Mouse (Mus musculus) midbrain, embryonic 14.5 days (tissue): Measurements from ENCODE around the gene Frzb. TPM values are rescaled to one million over a fixed set of nuclear protein-coding genes. Genes with fewer than 3 reads are reported as not detected.

Experiments used
- ATAC-seq: fragments of 200-750 bp; cut with Nextera tagmentation; 2 replicates; pipeline ENCODE4 v1.8.0; 2017; ENCODE audit warnings: moderate number of reproducible peaks, moderate library complexity; ENCODE audit not compliant: low FRiP score, low TSS enrichment
- DNase-seq: peaks from one replicate; pipeline ENCODE4 v3.0.0-alpha.2; 2015
- H3K27ac ChIP-seq: fragments of 300-500 bp; sonication (generic); replicated peaks from 2 replicates; pipeline ENCODE4 v1.5.1; 2014; ENCODE audit warnings: mild to moderate bottlenecking, low read depth, low read length, moderate library complexity
- H3K27me3 ChIP-seq: fragments of 300-500 bp; sonication (generic); 2 replicates; pipeline ENCODE4 v1.6.1; 2014; ENCODE audit warnings: low read length, control low read depth, mixed read lengths; ENCODE audit not compliant: control insufficient read depth, insufficient read depth
- H3K36me3 ChIP-seq: fragments of 300-500 bp; sonication (generic); 2 replicates; pipeline ENCODE4 v1.6.1; 2014; ENCODE audit warnings: low read length, control low read depth; ENCODE audit not compliant: control insufficient read depth, insufficient read depth
- H3K4me1 ChIP-seq: fragments of 300-500 bp; sonication (generic); 2 replicates; pipeline ENCODE4 v1.6.1; 2014; ENCODE audit warnings: mild to moderate bottlenecking, antibody characterized with exemption, low read length, control low read depth; ENCODE audit not compliant: control insufficient read depth, insufficient read depth
- H3K4me2 ChIP-seq: fragments of 300-500 bp; sonication (generic); 2 replicates; pipeline ENCODE4 v1.6.1; 2014; ENCODE audit warnings: mild to moderate bottlenecking, low read length, moderate library complexity
- H3K4me3 ChIP-seq: fragments of 300-500 bp; sonication (generic); replicated peaks from 2 replicates; pipeline ENCODE4 v1.5.1; 2014; ENCODE audit warnings: low read depth, low read length
- H3K9ac ChIP-seq: fragments of 300-500 bp; sonication (generic); replicated peaks from 2 replicates; pipeline ENCODE4 v1.6.1; 2014; ENCODE audit warnings: mild to moderate bottlenecking, low read length, moderate library complexity
- H3K9me3 ChIP-seq: fragments of 300-500 bp; sonication (generic); 2 replicates; pipeline ENCODE4 v1.6.1; 2016; ENCODE audit warnings: low read length, control low read depth, mixed read lengths; ENCODE audit not compliant: control insufficient read depth
- WGBS: fragments of 180-500 bp; shearing (Covaris S2); extraction: QIAGEN DNeasy Blood & Tissue Kit; methylation state at CpG from one replicate; pipeline ENCODE4 v1.1.7; 2014; 5-methylcytosine and 5-hydroxymethylcytosine counted together
- polyA plus RNA-seq: library from polyadenylated mRNA; unstranded; fragments of >200 nt; fragmentation: Nextera tagmentation; extraction: Ambion mirVana; gene quantifications from 2 replicates; pipeline ENCODE4 v1.2.1, GENCODE M21; 2014

The Frzb gene
- polyA plus RNA-seq, 1 experiment from 2014 or later = 2.2 TPM

- no peak for ATAC-seq
- H3K36me3 ChIP-seq = no peaks in the 10 kb centered on the region
- H3K4me2 ChIP-seq = peak overlapping the region; percentile 17; the same call in 1 of the 2 replicates
- no peaks in the 10 kb centered on the region for H3K9me3 ChIP-seq
- no peaks in the 10 kb centered on the region for H3K27me3 ChIP-seq
- no peak overlapping the region for H3K9ac ChIP-seq
- no peak overlapping the region for H3K4me3 ChIP-seq
- H3K4me1 ChIP-seq = no peaks in the 10 kb centered on the region
- no peak overlapping the region for H3K27ac ChIP-seq
- peak; percentile 25 for DNase-seq
- WGBS = 67% methylated on average over 18 of the region's 18 CpGs
These were observed 34.3 kb downstream of the Frzb start for GRCm38 (mm10) chr2:80413124-80413523.

GRCm38 (mm10) chr2:80409893-80410574 is 37.4 kb downstream of the Frzb start:
- H3K27ac ChIP-seq = no peak overlapping the region
- DNase-seq = no peak

DNA sequence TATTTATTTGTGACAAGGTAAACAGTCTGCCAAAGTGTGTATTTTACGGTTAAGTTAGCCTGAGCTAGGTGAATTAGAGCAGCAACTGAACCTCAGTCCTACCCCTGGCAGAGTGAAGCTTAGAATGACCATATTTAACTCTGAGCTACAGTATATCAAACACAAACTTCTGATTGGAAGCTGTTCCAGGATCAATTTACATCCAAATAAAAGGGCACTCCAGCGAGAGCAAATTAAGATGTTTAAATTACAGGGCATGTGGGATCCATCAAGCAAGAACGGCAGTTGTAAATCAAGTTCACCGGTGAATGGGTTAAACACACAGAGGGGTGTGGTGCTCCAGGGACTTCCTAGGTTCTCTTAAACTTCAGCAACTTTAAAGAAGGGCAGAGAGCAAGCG is 42.7 kb downstream of the Frzb start:
- 45% methylated on average over 5 of the region's 5 CpGs for WGBS
- no peak for ATAC-seq
- H3K9me3 ChIP-seq = no peaks in the 10 kb centered on the region

More at GRCm38 (mm10) chr2:80409893-80410574, 37.4 kb downstream of the Frzb start:
- Histone ChIP-seq H3K4me2 (no peak overlapping the region), H3K27me3 (no peaks in the 10 kb centered on the region), H3K36me3 (no peaks in the 10 kb centered on the region), H3K4me1 (no peaks in the 10 kb centered on the region), H3K9me3 (no peaks in the 10 kb centered on the region), H3K4me3 (no peak overlapping the region), H3K9ac (no peak overlapping the region)
- 77% methylated on average over 12 of the region's 12 CpGs for WGBS
- no peak for ATAC-seq

DNA sequence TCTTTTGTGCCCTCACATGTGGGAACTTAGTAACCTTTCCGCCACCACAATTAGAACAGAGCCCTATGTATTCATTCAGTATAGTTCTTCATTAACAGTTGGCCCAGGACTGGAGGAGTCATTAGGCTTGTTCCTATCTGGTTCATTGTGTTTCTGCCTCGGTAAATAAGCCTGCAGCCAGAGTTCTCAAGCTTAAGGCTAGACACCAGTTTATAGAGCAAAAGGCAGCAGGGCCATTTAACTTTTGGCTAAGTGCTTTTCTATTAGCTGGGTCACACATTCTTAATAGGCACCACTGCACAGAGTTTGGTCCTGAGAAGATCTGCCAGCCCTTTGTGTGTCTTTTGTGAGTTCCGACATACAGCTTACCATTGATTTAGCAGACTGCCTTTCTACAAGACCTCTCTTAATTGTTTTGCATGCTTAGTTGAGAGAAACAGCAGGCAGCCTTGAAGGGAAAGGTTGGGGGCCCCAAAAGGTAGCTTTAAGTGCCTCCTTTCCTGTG is 48.8 kb downstream of the Frzb start:
- no peaks in the 10 kb centered on the region for H3K36me3 ChIP-seq
- DNase-seq = peak; percentile 6
- WGBS = 5% methylated on average over 3 of the region's 3 CpGs
- no peak overlapping the region for H3K4me2 ChIP-seq
- H3K9me3 ChIP-seq = no peaks in the 10 kb centered on the region
- no peaks in the 10 kb centered on the region for H3K27me3 ChIP-seq
- no peaks in the 10 kb centered on the region for H3K4me1 ChIP-seq
- H3K4me3 ChIP-seq = no peak overlapping the region
- no peak for ATAC-seq
- no peak overlapping the region for H3K9ac ChIP-seq
- H3K27ac ChIP-seq = no peak overlapping the region

More for the DNA sequence above, 42.7 kb downstream of the Frzb start:
- H3K4me2 ChIP-seq = no peak overlapping the region
- H3K9ac ChIP-seq = no peak overlapping the region
- no peak overlapping the region for H3K4me3 ChIP-seq
- no peaks in the 10 kb centered on the region for H3K27me3 ChIP-seq
- no peak for DNase-seq
- no peaks in the 10 kb centered on the region for H3K4me1 ChIP-seq
- no peaks in the 10 kb centered on the region for H3K36me3 ChIP-seq
- no peak overlapping the region for H3K27ac ChIP-seq

DNA sequence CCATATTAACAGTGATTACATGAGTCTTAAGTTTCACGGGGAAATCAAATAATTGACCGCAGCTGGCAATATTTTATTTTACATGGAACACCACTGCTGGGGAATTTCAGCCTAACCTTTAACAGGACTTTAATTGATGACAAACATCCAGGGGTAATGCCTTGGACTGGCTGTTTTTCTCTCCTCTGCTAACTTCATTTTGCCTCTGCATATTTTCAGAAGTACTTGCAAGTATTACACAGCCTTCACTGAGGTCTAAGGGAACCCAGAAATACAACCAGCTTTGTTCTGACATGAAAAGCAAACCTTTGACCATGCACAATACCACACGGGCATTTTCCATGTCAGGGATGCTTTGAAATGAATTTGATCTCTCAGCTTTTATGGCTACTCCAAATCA is 50.6 kb downstream of the Frzb start:
- H3K4me3 ChIP-seq = no peak overlapping the region
- H3K36me3 ChIP-seq = no peaks in the 10 kb centered on the region
- no peak overlapping the region for H3K4me2 ChIP-seq
- no peaks in the 10 kb centered on the region for H3K4me1 ChIP-seq
- DNase-seq (no peak), ATAC-seq (no peak)
- no peak overlapping the region for H3K27ac ChIP-seq
- no peaks in the 10 kb centered on the region for H3K9me3 ChIP-seq
- WGBS = 49% methylated on average over 3 of the region's 3 CpGs
- no peaks in the 10 kb centered on the region for H3K27me3 ChIP-seq
- no peak overlapping the region for H3K9ac ChIP-seq

DNA sequence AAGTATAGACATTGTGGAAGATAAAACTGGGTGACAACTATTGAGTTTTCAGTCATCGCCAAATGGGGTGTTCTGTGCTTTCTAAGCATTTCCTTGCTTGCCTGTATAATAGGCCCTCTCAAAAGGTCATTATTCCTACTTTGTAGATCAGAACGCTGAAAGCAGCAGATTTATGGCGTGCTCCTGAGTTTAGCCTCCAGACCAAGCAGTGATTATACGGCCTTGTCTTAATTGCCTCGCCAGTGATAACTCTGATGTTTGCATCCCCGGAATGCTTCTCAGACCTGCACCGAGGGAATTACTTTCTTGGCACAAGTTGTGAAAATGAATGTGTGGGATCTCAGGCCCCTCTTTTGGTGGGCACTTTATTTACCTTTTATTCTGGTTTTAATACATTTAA is 51.4 kb downstream of the Frzb start:
- H3K4me1 ChIP-seq = no peaks in the 10 kb centered on the region
- WGBS = 69% methylated on average over 7 of the region's 7 CpGs

GRCm38 (mm10) chr2:80388341-80388740 is 59.1 kb downstream of the Frzb start:
- Histone ChIP-seq H3K36me3 (no peaks in the 10 kb centered on the region), H3K9ac (no peak overlapping the region), H3K4me1 (no peaks in the 10 kb centered on the region), H3K9me3 (no peaks in the 10 kb centered on the region), H3K4me2 (no peak overlapping the region), H3K27me3 (no peaks in the 10 kb centered on the region), H3K27ac (no peak overlapping the region), H3K4me3 (no peak overlapping the region)
- no peak for DNase-seq
- ATAC-seq = no peak
- WGBS = 93% methylated on average over 3 of the region's 3 CpGs

More for the DNA sequence above, 51.4 kb downstream of the Frzb start:
- no peak overlapping the region for H3K4me2 ChIP-seq
- no peak overlapping the region for H3K4me3 ChIP-seq
- H3K27me3 ChIP-seq = no peaks in the 10 kb centered on the region
- no peaks in the 10 kb centered on the region for H3K36me3 ChIP-seq
- no peak overlapping the region for H3K9ac ChIP-seq
- no peaks in the 10 kb centered on the region for H3K9me3 ChIP-seq
- ATAC-seq (no peak), DNase-seq (no peak)
- no peak overlapping the region for H3K27ac ChIP-seq

DNA sequence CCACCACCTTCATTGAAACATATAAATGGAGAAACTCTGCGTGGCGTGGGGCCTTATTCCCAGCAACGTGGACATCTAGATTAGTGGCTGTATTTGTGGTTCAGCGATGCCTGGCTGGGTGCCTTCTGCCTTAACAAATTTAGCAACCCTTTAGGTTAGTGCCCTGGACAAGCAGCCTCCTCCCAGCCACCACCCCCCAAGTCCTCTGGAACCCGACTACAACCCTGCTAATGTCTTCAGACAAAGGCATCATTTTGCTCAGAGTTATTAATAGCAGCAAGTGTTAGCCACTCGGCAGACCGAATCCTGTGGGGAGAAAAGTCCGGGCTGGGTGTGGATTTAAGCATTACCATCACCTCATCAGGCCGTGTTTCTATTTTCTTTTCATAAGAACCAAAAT is 59.8 kb downstream of the Frzb start:
- no peaks in the 10 kb centered on the region for H3K27me3 ChIP-seq
- no peak for ATAC-seq
- no peaks in the 10 kb centered on the region for H3K4me1 ChIP-seq
- H3K4me3 ChIP-seq = no peak overlapping the region
- no peak overlapping the region for H3K9ac ChIP-seq
- DNase-seq = no peak
- H3K9me3 ChIP-seq = no peaks in the 10 kb centered on the region
- no peak overlapping the region for H3K4me2 ChIP-seq
- 82% methylated on average over 9 of the region's 9 CpGs for WGBS
- no peak overlapping the region for H3K27ac ChIP-seq
- no peaks in the 10 kb centered on the region for H3K36me3 ChIP-seq

DNA sequence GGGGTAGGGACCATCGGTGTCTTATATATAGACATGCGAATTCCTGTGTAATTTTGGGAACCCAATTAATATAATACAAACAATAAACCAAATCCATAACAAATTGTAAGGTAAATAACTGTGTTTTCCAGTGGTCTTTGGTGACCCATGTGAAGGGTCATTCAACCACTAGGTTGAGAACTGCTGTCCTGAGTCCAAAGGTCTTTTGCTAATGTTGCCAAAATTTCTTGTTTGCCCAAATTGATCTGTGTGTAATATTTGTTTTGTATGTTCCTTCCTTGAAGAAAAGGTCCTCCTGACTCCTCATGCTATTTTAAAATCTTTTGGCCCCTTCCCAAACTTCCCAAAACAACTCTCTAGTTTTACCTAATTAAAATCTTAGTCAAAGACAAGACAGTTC is 61.2 kb downstream of the Frzb start:
- ATAC-seq (no peak), DNase-seq (no peak)
- Histone ChIP-seq H3K9me3 (no peaks in the 10 kb centered on the region), H3K36me3 (no peaks in the 10 kb centered on the region), H3K27me3 (no peaks in the 10 kb centered on the region), H3K27ac (no peak overlapping the region), H3K9ac (no peak overlapping the region), H3K4me3 (no peak overlapping the region), H3K4me2 (no peak overlapping the region), H3K4me1 (no peaks in the 10 kb centered on the region)
- 94% methylated on average over 2 of the region's 2 CpGs for WGBS
